Mouse (Mus musculus) neural tube, embryonic 14.5 days (tissue): ENCODE measurements around the gene Slc38a3. TPM values are rescaled to one million over a fixed set of nuclear protein-coding genes. Genes with fewer than 3 reads are reported as not detected.

Experiments
- ATAC-seq: fragments of 200-750 bp; cut with Nextera tagmentation; 2 replicates; pipeline ENCODE4 v1.8.0; 2017; ENCODE audit warnings: low read depth, mild to moderate bottlenecking, moderate TSS enrichment, moderate library complexity
- H3K27ac ChIP-seq: fragments of 300-500 bp; sonication (generic); 2 replicates; pipeline ENCODE4 v1.5.1; 2014; ENCODE audit warnings: low read depth, mild to moderate bottlenecking, control low read depth, low read length, moderate library complexity, mixed read lengths
- H3K27me3 ChIP-seq: fragments of 300-500 bp; sonication (generic); 2 replicates; pipeline ENCODE4 v1.6.1; 2014; ENCODE audit warnings: low read length; ENCODE audit not compliant: control insufficient read depth, insufficient read depth
- H3K36me3 ChIP-seq: fragments of 300-500 bp; sonication (generic); 2 replicates; pipeline ENCODE4 v1.6.1; 2014; ENCODE audit warnings: low read length, mixed read lengths; ENCODE audit not compliant: control insufficient read depth, insufficient read depth
- H3K4me1 ChIP-seq: fragments of 300-500 bp; sonication (generic); 2 replicates; pipeline ENCODE4 v1.6.1; 2014; ENCODE audit warnings: low read length; ENCODE audit not compliant: control insufficient read depth, insufficient read depth
- H3K4me2 ChIP-seq: fragments of 300-500 bp; sonication (generic); 2 replicates; pipeline ENCODE4 v1.6.1; 2014; ENCODE audit warnings: mild to moderate bottlenecking, low read depth, low read length, control low read depth
- H3K4me3 ChIP-seq: fragments of 300-500 bp; sonication (generic); 2 replicates; pipeline ENCODE4 v1.5.1; 2014; ENCODE audit warnings: low read depth, low read length, control low read depth, mixed read lengths
- H3K9ac ChIP-seq: fragments of 300-500 bp; sonication (generic); replicated peaks from 2 replicates; pipeline ENCODE4 v1.6.1; 2014; ENCODE audit warnings: low read depth, mild to moderate bottlenecking, control low read depth, low read length, mixed read lengths
- H3K9me3 ChIP-seq: fragments of 300-500 bp; sonication (generic); 2 replicates; pipeline ENCODE4 v1.6.1; 2016; ENCODE audit warnings: low read length; ENCODE audit not compliant: control insufficient read depth
- WGBS: fragments of 180-500 bp; shearing (Covaris S2); extraction: QIAGEN DNeasy Blood & Tissue Kit; methylation state at CpG from one replicate; pipeline ENCODE4 v1.1.7; 2014; 5-methylcytosine and 5-hydroxymethylcytosine counted together
- polyA plus RNA-seq: library from polyadenylated mRNA; unstranded; fragments of >200 nt; fragmentation: Nextera tagmentation; extraction: Ambion mirVana; gene quantifications from 2 replicates; pipeline ENCODE4 v1.2.1, GENCODE M21; 2014

Gene Slc38a3
- polyA plus RNA-seq, 1 experiment from 2014 or later, result 31.3 TPM

GRCm38 (mm10) chr9:107603251-107603650 is 66.1 kb downstream of the Slc38a3 start:
- H3K4me2 ChIP-seq, result no peak overlapping the region
- no peak overlapping the region for H3K4me3 ChIP-seq
- H3K27me3 ChIP-seq, result no peaks in the 10 kb centered on the region
- ATAC-seq, result no peak
- no peaks in the 10 kb centered on the region for H3K9me3 ChIP-seq
- 78% methylated on average over 6 of the region's 6 CpGs for WGBS
- H3K27ac ChIP-seq, result no peak overlapping the region
- H3K36me3 ChIP-seq, result no peaks in the 10 kb centered on the region
- H3K9ac ChIP-seq, result no peak overlapping the region
- 0 out of 2 replicates have a peak, but pooled peaks cover 15% of the 10 kb centered on the region for H3K4me1 ChIP-seq

GRCm38 (mm10) chr9:107602068-107602648 is 67.2 kb downstream of the Slc38a3 start:
- H3K4me3 ChIP-seq, result no peak overlapping the region
- H3K4me2 ChIP-seq, result no peak overlapping the region
- no peaks in the 10 kb centered on the region for H3K27me3 ChIP-seq
- 15% methylated on average over 10 of the region's 10 CpGs for WGBS
- H3K9ac ChIP-seq, result no peak overlapping the region
- peak; percentile 68; the same call in 1 of the 2 replicates for ATAC-seq
- H3K27ac ChIP-seq, result peak overlapping the region; percentile 10; the same call in 1 of the 2 replicates
- no peaks in the 10 kb centered on the region for H3K36me3 ChIP-seq
- 0 out of 2 replicates have a peak, but pooled peaks cover 8% of the 10 kb centered on the region for H3K4me1 ChIP-seq
- no peaks in the 10 kb centered on the region for H3K9me3 ChIP-seq

GRCm38 (mm10) chr9:107601275-107601674 is 68.1 kb downstream of the Slc38a3 start:
- WGBS, result 82% methylated on average over 11 of the region's 11 CpGs
- no peak for ATAC-seq
- Histone ChIP-seq H3K36me3 (no peaks in the 10 kb centered on the region), H3K4me1 (0 out of 2 replicates have a peak, but pooled peaks cover 8% of the 10 kb centered on the region), H3K27me3 (no peaks in the 10 kb centered on the region), H3K27ac (no peak overlapping the region), H3K9me3 (no peaks in the 10 kb centered on the region), H3K4me3 (no peak overlapping the region), H3K9ac (no peak overlapping the region), H3K4me2 (no peak overlapping the region)

GRCm38 (mm10) chr9:107600745-107601144 is 68.6 kb downstream of the Slc38a3 start:
- H3K36me3 ChIP-seq, result no peaks in the 10 kb centered on the region
- 0 out of 2 replicates have a peak, but pooled peaks cover 8% of the 10 kb centered on the region for H3K4me1 ChIP-seq
- no peak overlapping the region for H3K27ac ChIP-seq
- H3K27me3 ChIP-seq, result no peaks in the 10 kb centered on the region
- no peak for ATAC-seq
- WGBS, result 80% methylated on average over 12 of the region's 12 CpGs
- H3K9ac ChIP-seq, result no peak overlapping the region
- H3K4me3 ChIP-seq, result no peak overlapping the region
- H3K4me2 ChIP-seq, result no peak overlapping the region
- no peaks in the 10 kb centered on the region for H3K9me3 ChIP-seq

Other genes with a start within 250 kb of the Slc38a3 start
- gene Tmem115, start 135.6 kb downstream of the Slc38a3 start, polyA plus RNA-seq, result 47.7 and 48.7 TPM in 2 replicates
- 42.2 and 46.7 TPM in 2 replicates for gene Cyb561d2, start 127.3 kb downstream of the Slc38a3 start, polyA plus RNA-seq
- 71.5 and 74.9 TPM in 2 replicates for gene Nprl2, start 127.3 kb downstream of the Slc38a3 start, polyA plus RNA-seq
- gene Zmynd10, start 122.2 kb downstream of the Slc38a3 start, polyA plus RNA-seq, result 1.2 and 2.0 TPM in 2 replicates
- 34.1 and 34.9 TPM in 2 replicates for gene Rassf1, start 118.0 kb downstream of the Slc38a3 start, polyA plus RNA-seq
- 111 and 126 TPM in 2 replicates for gene Tusc2, start 106.3 kb downstream of the Slc38a3 start, polyA plus RNA-seq
- gene Hyal2, start 101.6 kb downstream of the Slc38a3 start, polyA plus RNA-seq, result 60.3 and 70.0 TPM in 2 replicates
- 3.1 and 4.7 TPM in 2 replicates for gene Hyal1, start 92.6 kb downstream of the Slc38a3 start, polyA plus RNA-seq
- gene Naa80, start 90.6 kb downstream of the Slc38a3 start, polyA plus RNA-seq, result 13.3 and 15.6 TPM in 2 replicates
- 1.5 and 2.1 TPM in 2 replicates for gene Hyal3, start 88.7 kb downstream of the Slc38a3 start, polyA plus RNA-seq
- gene Ifrd2, start 81.9 kb downstream of the Slc38a3 start, polyA plus RNA-seq, result 15.0 and 17.8 TPM in 2 replicates
- 2.8 and 5.3 TPM in 2 replicates for gene Sema3b, start 60.3 kb downstream of the Slc38a3 start, polyA plus RNA-seq
- gene Gnai2, start 34.2 kb downstream of the Slc38a3 start, polyA plus RNA-seq, result 234 and 258 TPM in 2 replicates
- 1.4 and 2.7 TPM in 2 replicates for gene Gnat1, start 10.2 kb upstream of the Slc38a3 start, polyA plus RNA-seq
- gene Sema3f, start 40.9 kb upstream of the Slc38a3 start, polyA plus RNA-seq, result 17.0 and 18.7 TPM in 2 replicates
- gene Rbm5, start 101.5 kb upstream of the Slc38a3 start, polyA plus RNA-seq, result 237 and 239 TPM in 2 replicates
- gene Rbm6, start 203.7 kb upstream of the Slc38a3 start, polyA plus RNA-seq, result 87.1 and 96.0 TPM in 2 replicates
- 21.3 and 23.4 TPM in 2 replicates for gene Mon1a, start 218.6 kb upstream of the Slc38a3 start, polyA plus RNA-seq
- gene Mst1r, start 237.3 kb upstream of the Slc38a3 start, polyA plus RNA-seq, result 0.51 and 1.5 TPM in 2 replicates